Mouse (Mus musculus): ENCODE results near the gene Arvcf. TPM values are rescaled to one million over a fixed set of nuclear protein-coding genes. Genes with fewer than 3 reads are reported as not detected.

Arvcf gene
- polyA plus RNA-seq, 1 experiment from 2014 or later, result 18.4 TPM

DNA sequence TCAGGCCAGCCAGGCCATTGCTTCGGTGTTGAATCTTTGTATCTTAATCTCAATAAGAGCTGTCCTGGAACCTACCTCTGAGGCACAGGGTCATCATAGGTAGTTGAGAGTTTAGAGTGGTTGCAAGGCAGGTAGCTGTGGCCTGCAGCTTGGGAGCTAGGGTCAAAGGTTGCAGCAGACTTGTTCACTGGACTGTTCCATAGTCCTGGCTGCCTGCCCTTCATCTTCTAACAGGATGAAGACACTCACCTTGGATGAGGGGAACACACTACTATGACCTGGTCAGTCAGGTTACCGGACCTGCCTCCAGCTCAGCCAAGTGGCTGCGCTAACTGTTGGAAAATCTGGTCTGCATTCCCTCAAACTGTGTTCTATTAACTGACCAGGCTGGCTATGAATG lies 43.1 kb downstream of the Arvcf start:
- Histone ChIP-seq H3K4me3 (ENCODE audit: low read length) (no peak overlapping the region), H3K9ac (ENCODE audit: low read depth, low read length) (no peak overlapping the region), H3K27me3 (replicated peaks; ENCODE audit: control insufficient read depth, insufficient read depth, low read length) (no peaks in the 10 kb centered on the region), H3K4me2 (ENCODE audit: low read depth, low read length) (no peak overlapping the region), H3K27ac (ENCODE audit: low read length) (no peak overlapping the region), H3K4me1 (ENCODE audit: control insufficient read depth, insufficient read depth, low read length) (peaks cover 45% of the 10 kb centered on the region), H3K36me3 (ENCODE audit: control insufficient read depth, insufficient read depth, low read length) (no peaks in the 10 kb centered on the region), H3K9me3 (ENCODE audit: control insufficient read depth, low read length) (no peaks in the 10 kb centered on the region)
- 98% methylated on average over 3 of the region's 3 CpGs for WGBS
- no peak for ATAC-seq

DNA sequence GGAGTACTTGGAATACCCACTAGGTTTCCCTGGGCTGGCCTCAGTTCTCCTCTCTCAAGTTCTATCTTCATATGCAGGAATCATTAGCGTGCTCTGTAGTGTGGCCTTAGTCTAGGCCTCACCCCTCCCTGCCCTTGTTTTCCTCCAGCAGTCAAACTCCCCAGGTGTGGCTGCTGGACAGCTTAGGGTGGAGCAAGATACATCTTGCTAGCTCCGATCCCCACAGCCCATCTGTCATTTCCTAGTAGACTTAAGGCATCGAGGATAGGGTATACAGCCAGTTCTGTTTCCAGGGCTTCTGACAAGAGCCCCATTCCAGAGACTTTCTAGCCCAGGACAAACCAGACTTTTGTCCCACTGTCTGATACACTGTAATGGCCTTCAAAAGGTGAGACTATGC lies 43.7 kb downstream of the Arvcf start:
- whole genome bisulfite sequencing, result 86% methylated on average over 3 of the region's 3 CpGs
- no peaks in the 10 kb centered on the region for H3K36me3 ChIP-seq (ENCODE audit: control insufficient read depth, insufficient read depth, low read length)
- H3K4me3 ChIP-seq (ENCODE audit: low read length), result no peak overlapping the region
- peaks cover 46% of the 10 kb centered on the region for H3K4me1 ChIP-seq (ENCODE audit: control insufficient read depth, insufficient read depth, low read length)
- H3K27me3 ChIP-seq (replicated peaks; ENCODE audit: control insufficient read depth, insufficient read depth, low read length), result no peaks in the 10 kb centered on the region
- no peaks in the 10 kb centered on the region for H3K9me3 ChIP-seq (ENCODE audit: control insufficient read depth, low read length)
- no peak overlapping the region for H3K9ac ChIP-seq (ENCODE audit: low read depth, low read length)
- no peak overlapping the region for H3K27ac ChIP-seq (ENCODE audit: low read length)
- no peak for ATAC-seq
- H3K4me2 ChIP-seq (ENCODE audit: low read depth, low read length), result no peak overlapping the region

DNA sequence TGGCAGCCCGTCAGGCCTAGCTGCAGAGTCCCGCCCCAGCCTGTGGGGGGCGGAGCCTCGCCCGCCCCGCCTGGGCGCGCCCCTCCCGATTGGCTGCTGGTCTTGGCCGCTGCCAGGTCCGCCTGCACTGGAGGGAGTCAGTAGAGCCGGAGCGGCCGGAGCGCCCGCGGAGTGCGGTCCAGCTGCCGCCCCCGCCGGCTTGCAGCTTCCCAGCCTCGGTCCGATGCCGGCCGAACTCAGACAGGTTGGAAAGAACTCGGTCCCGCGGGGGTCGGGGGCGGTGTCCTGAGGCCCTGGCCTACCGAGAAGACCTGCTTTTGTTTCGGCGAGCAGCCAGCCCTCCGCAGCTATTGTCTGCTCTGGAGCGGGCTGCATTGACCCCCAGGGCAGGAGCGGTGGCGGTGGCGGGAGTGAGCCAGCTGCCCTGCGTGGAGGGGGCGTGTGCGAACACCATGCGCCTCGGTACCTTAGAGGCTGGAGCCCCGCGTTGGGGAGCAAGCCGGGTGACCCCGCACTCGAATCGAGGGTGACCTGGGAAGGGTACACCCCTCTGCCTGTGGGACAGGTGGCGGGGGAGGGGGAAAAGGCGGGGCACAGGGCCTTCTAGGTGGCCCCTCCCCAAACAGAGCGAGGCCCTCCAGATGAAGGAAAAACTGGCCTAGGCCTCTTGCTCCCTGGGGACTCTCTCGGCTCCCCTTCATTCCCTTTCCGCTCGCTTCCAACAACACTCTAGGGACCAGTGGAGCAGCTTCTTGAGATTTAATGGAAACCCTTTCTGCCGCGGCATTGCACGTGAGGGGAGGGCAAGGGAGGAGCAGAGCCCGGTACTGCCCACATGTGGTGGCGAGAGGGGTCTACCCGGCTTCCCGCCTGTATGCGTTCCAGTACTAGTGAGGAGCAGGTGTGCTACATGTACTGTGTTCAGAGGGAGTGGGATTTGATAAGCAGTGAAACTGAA lies 44.8 kb downstream of the Arvcf start:
- Histone ChIP-seq H3K4me3 (ENCODE audit: low read length) (peak overlapping the region; percentile 81), H3K27ac (ENCODE audit: low read length) (peak overlapping the region; percentile 39; the same call in 1 of the 2 replicates), H3K9me3 (ENCODE audit: control insufficient read depth, low read length) (no peaks in the 10 kb centered on the region), H3K9ac (ENCODE audit: low read depth, low read length) (peak overlapping the region; percentile 86), H3K27me3 (replicated peaks; ENCODE audit: control insufficient read depth, insufficient read depth, low read length) (no peaks in the 10 kb centered on the region), H3K4me1 (ENCODE audit: control insufficient read depth, insufficient read depth, low read length) (peaks cover 37% of the 10 kb centered on the region), H3K4me2 (ENCODE audit: low read depth, low read length) (peak overlapping the region; percentile 99), H3K36me3 (ENCODE audit: control insufficient read depth, insufficient read depth, low read length) (peaks cover 6% of the 10 kb centered on the region; the same call in 1 of the 2 replicates)
- under 1% methylated on average over 61 of the region's 63 CpGs for WGBS
- peak; percentile 91 for ATAC-seq

DNA sequence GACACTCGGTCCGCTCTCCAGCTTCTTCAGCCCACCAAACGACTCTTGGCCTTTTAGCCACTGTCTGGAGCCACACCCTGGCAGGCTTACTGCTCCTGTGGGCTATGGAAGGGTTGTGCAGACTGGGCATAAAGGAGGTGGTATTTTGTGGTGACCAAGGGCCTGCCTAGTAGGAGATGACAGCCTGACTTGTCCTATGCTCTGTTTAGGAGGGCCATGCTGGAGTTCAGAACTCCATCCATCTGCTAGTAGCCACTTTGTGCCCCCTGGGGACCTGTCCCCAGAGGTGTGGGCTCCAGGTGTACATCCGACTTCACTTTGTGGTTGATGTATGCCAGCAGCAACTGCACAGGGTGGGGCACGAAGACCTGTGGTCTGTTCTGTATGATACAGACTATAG lies 45.6 kb downstream of the Arvcf start:
- no peak for ATAC-seq
- peak overlapping the region; percentile 81 for H3K4me3 ChIP-seq (ENCODE audit: low read length)
- WGBS, result 57% methylated on average over 5 of the region's 5 CpGs
- no peaks in the 10 kb centered on the region for H3K9me3 ChIP-seq (ENCODE audit: control insufficient read depth, low read length)
- peaks cover 28% of the 10 kb centered on the region for H3K4me1 ChIP-seq (ENCODE audit: control insufficient read depth, insufficient read depth, low read length)
- no peaks in the 10 kb centered on the region for H3K27me3 ChIP-seq (replicated peaks; ENCODE audit: control insufficient read depth, insufficient read depth, low read length)
- H3K27ac ChIP-seq (ENCODE audit: low read length), result no peak overlapping the region
- H3K9ac ChIP-seq (ENCODE audit: low read depth, low read length), result 0 out of 2 replicates have a peak overlapping the region, but pooled peaks have one; percentile 9
- H3K4me2 ChIP-seq (ENCODE audit: low read depth, low read length), result peak overlapping the region; percentile 99
- H3K36me3 ChIP-seq (ENCODE audit: control insufficient read depth, insufficient read depth, low read length), result peaks cover 10% of the 10 kb centered on the region

DNA sequence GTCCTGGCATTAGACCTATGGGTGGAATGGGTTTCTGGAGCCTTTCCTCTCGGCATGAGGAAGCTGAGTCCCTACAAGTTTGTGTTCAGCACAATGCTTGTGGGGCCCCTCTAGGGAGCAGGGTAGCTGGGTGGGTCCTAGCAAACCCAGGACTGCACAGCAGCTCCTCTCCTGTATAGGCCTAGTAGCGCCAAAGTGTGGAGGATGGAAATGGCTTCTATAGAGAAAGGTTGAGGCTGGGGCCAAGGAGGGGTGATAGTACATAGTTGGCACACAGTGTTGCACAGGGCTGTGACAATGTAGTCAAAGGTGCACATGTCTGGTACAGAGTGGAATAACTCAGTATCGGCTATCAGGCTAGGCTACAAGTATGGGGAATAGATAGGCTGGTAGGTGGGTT lies 46.1 kb downstream of the Arvcf start:
- H3K27me3 ChIP-seq (replicated peaks; ENCODE audit: control insufficient read depth, insufficient read depth, low read length), result no peaks in the 10 kb centered on the region
- peaks cover 10% of the 10 kb centered on the region for H3K36me3 ChIP-seq (ENCODE audit: control insufficient read depth, insufficient read depth, low read length)
- no peak overlapping the region for H3K27ac ChIP-seq (ENCODE audit: low read length)
- 69% methylated on average over 3 of the region's 3 CpGs for WGBS
- H3K9ac ChIP-seq (ENCODE audit: low read depth, low read length), result no peak overlapping the region
- H3K4me3 ChIP-seq (ENCODE audit: low read length), result no peak overlapping the region
- ATAC-seq, result no peak
- H3K9me3 ChIP-seq (ENCODE audit: control insufficient read depth, low read length), result no peaks in the 10 kb centered on the region
- H3K4me2 ChIP-seq (ENCODE audit: low read depth, low read length), result peak overlapping the region; percentile 99; the same call in 1 of the 2 replicates
- peaks cover 25% of the 10 kb centered on the region for H3K4me1 ChIP-seq (ENCODE audit: control insufficient read depth, insufficient read depth, low read length)

DNA sequence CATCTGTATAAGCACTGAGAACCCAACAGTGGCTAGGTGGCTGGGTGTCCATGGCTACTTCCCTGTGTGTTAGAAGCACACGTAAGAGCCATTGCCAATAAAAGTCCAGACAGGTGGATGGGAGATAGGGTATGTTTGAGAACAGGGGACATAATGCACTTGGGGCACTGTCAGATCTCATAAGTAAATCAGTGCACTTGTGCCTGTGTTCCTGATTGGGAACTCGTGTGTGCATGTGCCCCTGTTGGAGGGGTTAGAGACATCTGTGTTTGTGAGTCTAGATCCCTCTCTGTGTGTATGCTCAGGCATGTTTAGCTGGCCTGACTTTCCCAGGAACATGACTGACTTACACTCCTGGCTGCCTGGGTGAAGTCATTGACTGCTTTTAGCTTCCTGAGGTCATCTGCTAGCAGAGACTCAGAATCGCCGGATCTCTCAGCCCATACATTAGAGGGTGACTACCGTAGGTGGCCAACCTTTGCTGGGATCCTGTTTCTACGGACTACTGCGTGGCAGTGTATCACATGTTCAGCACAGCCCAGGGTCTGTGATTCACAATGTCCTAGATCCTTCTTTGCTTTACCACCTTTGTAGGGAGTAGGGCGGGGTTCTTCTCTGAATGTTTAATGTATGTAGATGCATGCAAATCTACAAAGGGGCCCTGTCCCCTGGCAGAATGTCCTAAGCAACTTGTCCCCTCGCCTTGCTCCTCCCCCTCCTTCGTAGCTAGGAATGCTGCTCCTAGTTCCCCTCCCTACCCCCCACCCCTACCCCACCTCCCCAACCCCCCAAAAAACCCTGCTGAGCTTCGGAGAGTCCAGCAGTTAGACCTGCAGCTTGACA lies 47.0 kb downstream of the Arvcf start:
- Histone ChIP-seq H3K4me2 (ENCODE audit: low read depth, low read length) (no peak overlapping the region), H3K27ac (ENCODE audit: low read length) (no peak overlapping the region), H3K27me3 (replicated peaks; ENCODE audit: control insufficient read depth, insufficient read depth, low read length) (no peaks in the 10 kb centered on the region), H3K9me3 (ENCODE audit: control insufficient read depth, low read length) (no peaks in the 10 kb centered on the region), H3K4me1 (ENCODE audit: control insufficient read depth, insufficient read depth, low read length) (peaks cover 25% of the 10 kb centered on the region), H3K36me3 (ENCODE audit: control insufficient read depth, insufficient read depth, low read length) (peaks cover 10% of the 10 kb centered on the region), H3K9ac (ENCODE audit: low read depth, low read length) (0 out of 2 replicates have a peak overlapping the region, but pooled peaks have one; percentile 6), H3K4me3 (ENCODE audit: low read length) (no peak overlapping the region)
- no peak for ATAC-seq
- 40% methylated on average over 11 of the region's 11 CpGs for WGBS

DNA sequence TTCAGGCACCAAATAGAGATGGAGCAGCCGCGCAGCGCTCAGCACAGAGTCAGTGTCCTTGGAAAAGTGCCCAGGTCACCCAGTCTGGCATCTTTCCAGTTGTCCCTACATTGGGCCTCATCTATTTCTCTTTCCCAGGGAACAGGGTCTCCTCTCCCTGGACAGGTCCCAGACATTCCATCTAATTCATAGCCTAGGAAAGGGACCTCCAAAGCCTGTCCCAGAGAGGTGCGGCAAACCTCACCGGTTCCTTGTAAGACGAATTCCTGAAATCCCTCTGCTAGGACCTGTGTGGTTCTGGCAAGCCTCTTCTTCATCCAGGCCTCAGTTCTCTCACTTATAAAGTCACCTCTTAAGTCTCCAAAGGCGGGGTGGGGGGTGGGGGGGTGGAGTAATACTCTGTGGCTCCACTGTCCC lies 47.6 kb downstream of the Arvcf start:
- WGBS, result 52% methylated on average over 6 of the region's 7 CpGs
- Histone ChIP-seq H3K27ac (ENCODE audit: low read length) (no peak overlapping the region), H3K4me2 (ENCODE audit: low read depth, low read length) (no peak overlapping the region)

DNA sequence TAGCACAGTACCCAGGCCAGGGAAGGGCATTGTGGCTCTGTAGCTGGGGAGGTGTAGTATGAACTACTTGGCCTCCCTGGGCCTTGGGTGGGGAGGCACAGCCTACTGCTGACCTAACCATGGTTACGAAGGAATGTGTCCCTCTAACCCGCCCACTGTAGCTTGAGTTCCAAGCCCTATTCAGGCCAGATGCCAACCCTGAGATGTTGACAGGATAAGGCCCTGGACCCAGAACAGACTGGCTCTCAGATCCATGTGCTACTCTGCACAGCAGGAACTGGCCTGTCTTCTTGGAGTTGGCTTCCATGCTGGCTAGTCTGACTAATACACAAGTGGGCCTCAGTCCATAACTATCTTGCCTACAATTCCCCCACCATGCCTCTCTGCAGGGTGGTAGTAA lies 48.2 kb downstream of the Arvcf start:
- no peak overlapping the region for H3K4me3 ChIP-seq (ENCODE audit: low read length)
- H3K4me2 ChIP-seq (ENCODE audit: low read depth, low read length), result no peak overlapping the region
- H3K9me3 ChIP-seq (ENCODE audit: control insufficient read depth, low read length), result no peaks in the 10 kb centered on the region
- no peak overlapping the region for H3K9ac ChIP-seq (ENCODE audit: low read depth, low read length)
- WGBS, result 55% methylated on average over 2 of the region's 2 CpGs
- no peak overlapping the region for H3K27ac ChIP-seq (ENCODE audit: low read length)
- H3K27me3 ChIP-seq (replicated peaks; ENCODE audit: control insufficient read depth, insufficient read depth, low read length), result no peaks in the 10 kb centered on the region
- peaks cover 13% of the 10 kb centered on the region for H3K36me3 ChIP-seq (ENCODE audit: control insufficient read depth, insufficient read depth, low read length)
- no peak for ATAC-seq
- H3K4me1 ChIP-seq (ENCODE audit: control insufficient read depth, insufficient read depth, low read length), result peaks cover 31% of the 10 kb centered on the region

More for the DNA sequence above, 47.6 kb downstream of the Arvcf start:
- Histone ChIP-seq H3K36me3 (ENCODE audit: control insufficient read depth, insufficient read depth, low read length) (peaks cover 10% of the 10 kb centered on the region), H3K27me3 (replicated peaks; ENCODE audit: control insufficient read depth, insufficient read depth, low read length) (no peaks in the 10 kb centered on the region), H3K4me3 (ENCODE audit: low read length) (no peak overlapping the region), H3K4me1 (ENCODE audit: control insufficient read depth, insufficient read depth, low read length) (peaks cover 26% of the 10 kb centered on the region), H3K9ac (ENCODE audit: low read depth, low read length) (0 out of 2 replicates have a peak overlapping the region, but pooled peaks have one; percentile 6), H3K9me3 (ENCODE audit: control insufficient read depth, low read length) (no peaks in the 10 kb centered on the region)
- no peak for ATAC-seq
